Mouse (Mus musculus) stomach, embryonic 14.5 days (tissue): Measurements from ENCODE around the gene Clca4b. TPM values are rescaled to one million over a fixed set of nuclear protein-coding genes. Genes with fewer than 3 reads are reported as not detected.
"Not testable (repeated sequence)": the region's sequence is repeated elsewhere in the genome, so short reads cannot be mapped to it uniquely, and the experiment has no call there.

ENCODE experiments used
- ATAC-seq: fragments of 200-750 bp; cut with Nextera tagmentation; 2 replicates; pipeline ENCODE4 v1.8.0; 2017; ENCODE audit warnings: low read depth, moderate TSS enrichment; ENCODE audit not compliant: insufficient number of reproducible peaks, insufficient read depth, low FRiP score
- H3K27ac ChIP-seq: fragments of 300-500 bp; sonication (generic); 2 replicates; pipeline ENCODE4 v1.5.1; 2014; ENCODE audit warnings: mild to moderate bottlenecking, low read length, moderate library complexity, mixed read lengths
- H3K27me3 ChIP-seq: fragments of 300-500 bp; sonication (generic); 2 replicates; pipeline ENCODE4 v1.6.1; 2014; ENCODE audit warnings: low read length, control low read depth, mixed read lengths; ENCODE audit not compliant: control insufficient read depth, insufficient read depth
- H3K36me3 ChIP-seq: fragments of 300-500 bp; sonication (generic); 2 replicates; pipeline ENCODE4 v1.6.1; 2014; ENCODE audit warnings: mild to moderate bottlenecking, control low read depth, low read length, moderate library complexity, mixed read lengths; ENCODE audit not compliant: control insufficient read depth, insufficient read depth
- H3K4me1 ChIP-seq: fragments of 300-500 bp; sonication (generic); 2 replicates; pipeline ENCODE4 v1.6.1; 2014; ENCODE audit warnings: low read length, control low read depth, mixed read lengths; ENCODE audit not compliant: control insufficient read depth, insufficient read depth
- H3K4me2 ChIP-seq: fragments of 300-500 bp; sonication (generic); replicated peaks from 2 replicates; pipeline ENCODE4 v1.6.1; 2014; ENCODE audit warnings: low read depth, low read length, control low read depth
- H3K4me3 ChIP-seq: fragments of 300-500 bp; sonication (generic); 2 replicates; pipeline ENCODE4 v1.5.1; 2014; ENCODE audit warnings: low read depth, low read length, control low read depth
- H3K9ac ChIP-seq: fragments of 300-500 bp; sonication (generic); replicated peaks from 2 replicates; pipeline ENCODE4 v1.6.1; 2014; ENCODE audit warnings: low read depth, mild to moderate bottlenecking, control low read depth, low read length, moderate library complexity, mixed read lengths
- H3K9me3 ChIP-seq: fragments of 300-500 bp; sonication (generic); 2 replicates; pipeline ENCODE4 v1.6.1; 2016; ENCODE audit warnings: low read depth, low read length, control low read depth; ENCODE audit not compliant: control insufficient read depth
- WGBS: fragments of 180-500 bp; shearing (Covaris S2); extraction: QIAGEN DNeasy Blood & Tissue Kit; methylation state at CpG from one replicate; pipeline ENCODE4 v1.1.7; 2014; 5-methylcytosine and 5-hydroxymethylcytosine counted together
- polyA plus RNA-seq: library from polyadenylated mRNA; unstranded; fragments of >200 nt; fragmentation: Nextera tagmentation; extraction: Ambion mirVana; gene quantifications from 2 replicates; pipeline ENCODE4 v1.2.1, GENCODE M21; 2014

Gene Clca4b
- polyA plus RNA-seq, 1 experiment from 2014 or later = not detected

DNA sequence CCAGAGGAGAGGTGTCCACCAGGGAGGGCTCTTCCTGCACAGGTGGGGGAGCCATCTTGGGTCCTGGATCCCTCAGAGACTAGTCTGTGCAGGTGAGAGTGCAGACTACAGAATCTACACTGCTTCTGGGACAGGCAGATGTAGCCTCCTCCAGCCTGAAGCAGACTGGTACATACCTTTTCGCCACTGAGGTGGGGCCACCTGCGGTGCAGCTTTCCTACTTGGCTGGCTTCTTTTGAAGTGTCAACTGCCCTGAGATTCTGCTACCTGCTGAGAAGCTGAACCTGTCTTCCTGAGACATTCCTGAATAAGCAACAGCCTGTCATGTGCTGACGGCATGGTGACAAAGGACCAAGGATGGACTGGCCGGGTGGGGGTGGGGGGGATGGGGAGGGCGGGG lies 15.0 kb upstream of the Clca4b start:
- not testable (repeated sequence) for H3K36me3 ChIP-seq, H3K4me2 ChIP-seq, ATAC-seq, H3K9ac ChIP-seq, H3K27ac ChIP-seq, H3K4me3 ChIP-seq, H3K27me3 ChIP-seq, H3K4me1 ChIP-seq, H3K9me3 ChIP-seq
- WGBS = 45% methylated on average over 5 of the region's 5 CpGs

DNA sequence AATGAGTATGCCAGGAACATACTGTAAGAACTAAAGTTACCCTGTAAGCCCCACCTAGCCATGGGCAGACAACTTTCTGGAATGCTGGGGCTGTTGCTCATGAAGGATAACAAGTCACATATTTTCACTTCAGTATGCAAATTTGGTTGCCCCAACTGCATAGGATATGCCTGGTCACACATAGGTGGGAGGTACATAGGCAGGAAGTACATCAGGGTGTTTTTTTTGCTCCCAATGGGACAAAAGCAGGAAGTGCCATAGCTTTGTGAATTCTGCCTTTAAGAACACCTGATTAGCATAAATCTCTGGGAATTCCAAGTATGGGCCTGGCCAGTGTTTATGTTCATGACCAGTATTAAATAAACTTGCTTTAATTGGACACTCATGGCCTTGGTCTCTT lies 1.3 kb upstream of the Clca4b start:
- H3K27me3 ChIP-seq, H3K27ac ChIP-seq: not testable (repeated sequence)

DNA sequence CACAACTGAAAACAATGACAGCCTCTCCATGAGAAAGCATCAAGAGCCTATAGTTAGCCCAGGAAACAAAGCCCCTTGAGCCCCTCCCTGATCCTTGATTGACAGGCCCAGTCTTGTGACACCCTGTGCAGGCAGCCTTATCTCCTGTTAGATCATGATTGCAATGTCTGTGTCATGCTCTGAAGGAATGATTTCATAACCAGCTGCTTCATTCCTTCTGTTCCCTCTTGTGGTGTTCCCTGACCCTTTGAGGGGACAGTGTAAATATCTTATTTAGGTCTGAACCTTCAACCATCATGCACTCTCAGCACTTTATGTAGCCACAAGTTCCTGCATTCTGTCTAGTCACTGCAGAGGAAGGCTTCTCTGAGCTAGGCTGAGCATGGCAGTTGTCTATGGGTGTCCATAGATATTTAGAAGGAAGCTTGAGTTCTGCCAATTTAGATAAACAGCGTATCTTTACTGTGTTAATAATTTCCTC lies 722 bp upstream of the Clca4b start:
- H3K36me3 ChIP-seq = no peaks in the 10 kb centered on the region
- H3K4me1 ChIP-seq = no peaks in the 10 kb centered on the region
- no peak overlapping the region for H3K4me2 ChIP-seq
- no peak overlapping the region for H3K27ac ChIP-seq
- H3K27me3 ChIP-seq = no peaks in the 10 kb centered on the region
- no peak for ATAC-seq
- H3K4me3 ChIP-seq = no peak overlapping the region
- WGBS = 96% methylated on average over 1 of the region's 1 CpGs
- no peaks in the 10 kb centered on the region for H3K9me3 ChIP-seq
- no peak overlapping the region for H3K9ac ChIP-seq

More for the DNA sequence above, 1.3 kb upstream of the Clca4b start:
- not testable (repeated sequence) for H3K9ac ChIP-seq, ATAC-seq, H3K4me3 ChIP-seq, H3K36me3 ChIP-seq, H3K4me2 ChIP-seq, H3K9me3 ChIP-seq, H3K4me1 ChIP-seq

DNA sequence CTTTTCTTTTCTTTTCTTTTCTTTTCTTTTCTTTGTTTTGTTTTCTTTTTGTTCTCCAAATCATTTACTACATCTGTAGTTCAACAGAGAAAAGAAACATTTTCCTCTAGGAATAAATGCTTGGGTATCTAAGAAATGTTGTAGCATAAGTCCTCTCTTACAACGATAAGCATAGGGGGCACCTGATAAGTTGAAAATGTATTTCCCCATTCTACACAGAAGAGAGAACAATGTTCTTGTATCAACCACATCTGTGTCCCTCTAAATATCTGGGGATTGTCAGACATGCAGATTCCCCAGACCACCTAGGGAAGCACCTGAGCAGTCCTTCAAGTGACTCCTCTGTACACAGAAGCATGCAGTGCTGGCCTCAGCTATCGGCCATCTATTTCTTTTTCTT lies 18.3 kb downstream of the Clca4b start:
- H3K4me3 ChIP-seq = no peak overlapping the region
- no peak overlapping the region for H3K4me2 ChIP-seq
- H3K4me1 ChIP-seq = no peaks in the 10 kb centered on the region
- H3K9ac ChIP-seq = no peak overlapping the region
- H3K36me3 ChIP-seq = no peaks in the 10 kb centered on the region
- no peak for ATAC-seq
- whole genome bisulfite sequencing = 87% methylated on average over 2 of the region's 2 CpGs
- no peak overlapping the region for H3K27ac ChIP-seq
- no peaks in the 10 kb centered on the region for H3K27me3 ChIP-seq
- no peaks in the 10 kb centered on the region for H3K9me3 ChIP-seq

DNA sequence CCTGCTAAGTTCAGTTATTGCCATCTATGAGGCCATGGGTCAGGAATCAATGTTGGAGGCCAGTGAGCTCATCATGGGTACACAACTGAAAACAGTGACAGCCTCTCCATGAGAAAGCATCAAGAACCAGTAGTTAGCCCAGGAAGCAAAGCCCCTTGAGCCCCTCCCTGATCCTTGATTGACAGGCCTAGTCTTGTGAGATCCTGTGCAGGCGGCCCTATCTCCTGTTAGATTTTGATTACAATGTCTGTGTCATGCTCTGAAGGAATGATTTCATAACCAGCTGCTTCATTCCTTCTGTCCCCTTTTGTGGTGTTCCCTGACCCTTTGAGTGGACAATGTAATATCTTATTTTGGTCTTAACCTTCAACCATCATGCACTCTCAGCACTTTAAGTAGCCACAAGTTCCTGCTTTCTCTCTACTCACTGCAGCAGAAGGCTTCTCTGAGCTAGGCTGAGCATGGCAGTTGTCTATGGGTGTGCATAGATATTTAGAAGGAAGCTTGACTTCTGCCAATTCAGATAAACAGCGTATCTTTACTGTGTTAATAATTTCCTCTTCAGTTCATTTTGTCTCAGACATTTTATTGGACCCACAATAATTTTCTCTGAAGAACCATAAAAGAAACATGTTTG lies 35.2 kb downstream of the Clca4b start:
- H3K4me2 ChIP-seq = no peak overlapping the region
- WGBS = 89% methylated on average over 2 of the region's 2 CpGs
- no peaks in the 10 kb centered on the region for H3K27me3 ChIP-seq
- no peaks in the 10 kb centered on the region for H3K4me1 ChIP-seq
- H3K9me3 ChIP-seq = 0 out of 2 replicates have a peak, but pooled peaks cover 3% of the 10 kb centered on the region
- H3K36me3 ChIP-seq = no peaks in the 10 kb centered on the region
- H3K4me3 ChIP-seq = no peak overlapping the region
- ATAC-seq = no peak
- no peak overlapping the region for H3K9ac ChIP-seq
- H3K27ac ChIP-seq = no peak overlapping the region

DNA sequence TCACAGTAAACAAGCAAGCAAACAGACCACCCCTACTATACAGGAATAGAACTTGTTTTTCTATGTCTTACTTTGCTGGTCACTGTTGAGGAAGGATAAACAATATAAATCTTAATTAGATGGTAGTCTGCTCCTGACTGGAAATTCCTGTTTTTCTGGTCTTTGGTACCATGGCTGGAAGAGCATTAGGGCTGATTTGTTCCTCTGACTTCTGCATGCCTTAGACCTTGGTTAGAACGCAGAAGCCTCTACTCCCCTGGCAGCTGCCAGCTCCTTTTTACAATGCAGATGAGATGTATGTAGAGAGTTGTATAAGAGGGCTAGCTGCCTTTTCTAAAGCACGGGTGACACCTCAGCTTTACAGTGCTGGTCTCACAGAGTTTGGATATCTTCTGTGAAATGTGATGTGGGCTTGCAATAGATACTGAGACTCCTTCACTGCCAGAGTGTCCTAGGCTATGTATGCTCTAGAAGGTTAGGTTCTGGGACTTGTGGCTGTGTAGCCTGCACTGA lies 42.0 kb downstream of the Clca4b start:
- Histone ChIP-seq H3K27ac (no peak overlapping the region), H3K4me2 (no peak overlapping the region), H3K4me3 (no peak overlapping the region), H3K4me1 (no peaks in the 10 kb centered on the region), H3K36me3 (no peaks in the 10 kb centered on the region), H3K9ac (no peak overlapping the region), H3K9me3 (0 out of 2 replicates have a peak, but pooled peaks cover under 1% of the 10 kb centered on the region), H3K27me3 (no peaks in the 10 kb centered on the region)
- 0 out of 2 replicates have a peak, but pooled peaks have one; percentile 23 for ATAC-seq
- 44% methylated on average over 2 of the region's 2 CpGs for WGBS

DNA sequence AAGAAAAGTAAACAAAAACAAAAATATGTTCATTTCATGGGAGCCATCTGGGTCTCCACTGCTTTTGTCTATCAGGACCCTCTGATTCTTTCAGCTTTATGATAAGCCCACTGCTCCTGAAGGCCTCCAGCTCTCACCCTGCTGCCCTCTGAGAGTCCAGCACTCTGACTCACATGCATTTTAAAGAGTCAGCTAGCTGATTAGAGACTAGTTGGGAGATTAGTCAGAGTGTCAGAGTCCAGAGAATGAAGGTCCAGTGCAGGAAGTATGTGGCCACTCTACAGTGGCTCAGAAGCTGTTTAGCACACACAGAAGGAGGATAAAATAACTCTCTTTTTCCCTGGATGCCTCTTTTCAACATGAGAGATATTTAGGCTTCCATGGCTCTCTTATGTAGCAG lies 45.4 kb downstream of the Clca4b start:
- Histone ChIP-seq H3K27ac (no peak overlapping the region), H3K4me3 (no peak overlapping the region), H3K4me1 (no peaks in the 10 kb centered on the region), H3K9ac (no peak overlapping the region), H3K4me2 (no peak overlapping the region), H3K27me3 (no peaks in the 10 kb centered on the region), H3K9me3 (no peaks in the 10 kb centered on the region), H3K36me3 (no peaks in the 10 kb centered on the region)
- no peak for ATAC-seq

DNA sequence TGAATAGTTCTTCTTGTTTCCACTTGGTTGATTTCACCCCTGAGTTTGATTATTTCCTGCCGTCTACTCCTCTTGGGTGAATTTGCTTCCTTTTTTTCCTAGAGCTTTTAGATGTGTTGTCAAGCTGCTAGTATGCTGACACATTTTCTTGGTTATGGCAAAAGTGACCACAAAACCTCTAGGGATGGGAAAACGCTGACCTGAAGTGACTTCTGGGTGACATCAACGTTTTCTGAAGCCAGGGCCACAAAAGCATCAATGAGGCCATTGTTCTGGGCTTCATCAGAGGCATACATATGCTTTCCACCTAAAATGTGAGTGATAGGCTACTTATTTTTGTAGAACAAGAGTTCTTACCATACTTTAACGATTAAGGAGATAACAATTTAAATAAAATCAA lies 60.3 kb downstream of the Clca4b start:
- H3K4me2 ChIP-seq, H3K9me3 ChIP-seq, H3K27me3 ChIP-seq, H3K4me1 ChIP-seq, H3K27ac ChIP-seq, ATAC-seq, H3K36me3 ChIP-seq, H3K4me3 ChIP-seq, H3K9ac ChIP-seq: not testable (repeated sequence)
- WGBS = 73% methylated on average over 4 of the region's 4 CpGs
